Mouse (Mus musculus): ENCODE data around the gene Gm26992.

GRCm38 (mm10) chrX:103438023-103438422, 16.2 kb downstream of the Gm26992 start:
- no peak for TF ChIP-seq POLR2A (IDR thresholded peaks at IDR 0.05; ENCODE audit: low read depth, low read length)
- no peak for TF ChIP-seq CTCF (conservative IDR thresholded peaks at IDR 0.05; ENCODE audit: insufficient read depth, insufficient read length, low read depth, low read length)
